Mouse (Mus musculus) liver (tissue): ENCODE data around the gene Myog.

Source experiments
- DNase-seq: peaks from one replicate; pipeline ENCODE4 v3.0.0-alpha.2; 2020; ENCODE audit warnings: mixed read lengths

The Myog gene

GRCm38 (mm10) chr1:134326841-134327346 is 37.1 kb downstream of the Myog start:
- no peak for DNase-seq

- peak; percentile 78 for DNase-seq
Measured at GRCm38 (mm10) chr1:134331879-134332635, 42.3 kb downstream of the Myog start.

- DNase-seq: no peak
Measured at GRCm38 (mm10) chr1:134332770-134333271, 43.0 kb downstream of the Myog start, which contains the start of gene Ppfia4. Gene Ppfia4, minus strand, starts transcription at chr1:134332928.

DNA sequence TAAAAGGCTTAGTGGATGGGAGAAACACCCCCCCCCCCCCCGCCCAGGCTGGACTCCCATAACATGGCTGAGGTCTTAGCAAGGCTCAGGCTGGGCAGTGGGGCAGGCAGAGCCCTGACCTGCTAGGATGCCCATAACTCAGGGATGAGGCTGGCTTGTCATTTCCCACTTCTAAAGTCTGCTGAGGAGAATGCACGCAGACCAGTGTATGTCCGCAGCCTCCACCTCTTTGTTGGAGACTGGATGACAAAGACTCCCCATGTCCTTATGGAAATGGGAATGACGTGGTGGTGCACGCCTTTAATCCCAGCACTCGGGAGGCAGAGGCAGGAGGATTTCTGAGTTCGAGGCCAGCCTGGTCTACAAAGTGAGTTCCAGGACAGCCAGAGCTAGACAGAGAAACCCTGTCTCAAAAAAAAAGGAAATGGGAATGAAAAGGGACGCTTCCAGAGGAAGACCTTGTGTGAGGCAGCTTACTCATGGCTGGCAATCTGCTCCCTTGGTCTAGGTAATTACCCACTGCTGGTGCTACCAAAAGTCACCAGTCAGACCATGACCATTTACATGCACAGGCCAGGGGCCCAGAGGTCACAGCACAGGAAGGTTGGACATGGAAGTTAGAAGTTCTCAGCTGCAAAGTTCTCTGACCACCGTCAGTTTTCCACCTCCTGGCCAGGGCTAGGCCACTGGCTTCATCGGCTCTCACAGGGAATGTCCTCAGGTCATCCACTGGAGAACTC is 43.8 kb downstream of the Myog start:
- DNase-seq: no peak

GRCm38 (mm10) chr1:134334111-134334827 is 44.5 kb downstream of the Myog start:
- DNase-seq: no peak

DNA sequence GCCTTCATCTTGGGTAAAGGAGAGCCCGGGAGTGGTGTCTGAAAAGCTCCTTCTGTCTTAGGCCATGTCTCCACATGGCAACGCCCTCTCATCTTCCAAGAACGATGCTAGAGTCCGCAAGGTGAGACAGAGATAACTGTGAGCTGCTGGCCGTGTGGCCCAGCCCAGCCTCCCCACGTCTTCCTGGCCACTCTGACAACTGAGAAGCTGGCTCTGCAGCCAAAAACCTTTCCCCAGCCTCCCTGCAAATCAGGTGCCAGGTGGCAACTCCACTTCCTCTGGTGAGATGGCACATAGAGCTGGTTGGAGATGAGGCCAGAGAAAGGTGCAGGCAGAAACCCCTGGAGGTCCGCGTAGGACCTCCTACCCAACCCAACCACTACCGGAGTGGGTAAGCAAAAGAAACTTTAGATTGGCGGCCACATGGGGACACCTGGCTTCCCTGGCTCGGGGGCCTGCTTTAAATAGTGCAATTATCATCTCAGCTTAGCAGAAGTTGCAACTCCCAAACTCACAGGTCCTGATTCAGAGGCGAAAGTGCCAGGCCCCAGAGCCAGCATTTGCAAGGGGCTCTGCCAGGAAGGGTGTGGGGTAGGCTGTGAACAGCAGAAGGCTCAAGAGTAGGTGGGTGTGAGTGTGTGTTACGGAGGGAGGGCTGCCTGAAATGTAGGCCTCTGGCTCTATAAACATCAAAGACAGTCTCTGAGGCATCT is 45.6 kb downstream of the Myog start:
- DNase-seq: no peak

GRCm38 (mm10) chr1:134335924-134336810 is 46.4 kb downstream of the Myog start:
- peak; percentile 51 for DNase-seq

GRCm38 (mm10) chr1:134336958-134337710 is 47.3 kb downstream of the Myog start:
- no peak for DNase-seq

- DNase-seq: no peak
Measured at GRCm38 (mm10) chr1:134339162-134339561, 49.4 kb downstream of the Myog start.

DNA sequence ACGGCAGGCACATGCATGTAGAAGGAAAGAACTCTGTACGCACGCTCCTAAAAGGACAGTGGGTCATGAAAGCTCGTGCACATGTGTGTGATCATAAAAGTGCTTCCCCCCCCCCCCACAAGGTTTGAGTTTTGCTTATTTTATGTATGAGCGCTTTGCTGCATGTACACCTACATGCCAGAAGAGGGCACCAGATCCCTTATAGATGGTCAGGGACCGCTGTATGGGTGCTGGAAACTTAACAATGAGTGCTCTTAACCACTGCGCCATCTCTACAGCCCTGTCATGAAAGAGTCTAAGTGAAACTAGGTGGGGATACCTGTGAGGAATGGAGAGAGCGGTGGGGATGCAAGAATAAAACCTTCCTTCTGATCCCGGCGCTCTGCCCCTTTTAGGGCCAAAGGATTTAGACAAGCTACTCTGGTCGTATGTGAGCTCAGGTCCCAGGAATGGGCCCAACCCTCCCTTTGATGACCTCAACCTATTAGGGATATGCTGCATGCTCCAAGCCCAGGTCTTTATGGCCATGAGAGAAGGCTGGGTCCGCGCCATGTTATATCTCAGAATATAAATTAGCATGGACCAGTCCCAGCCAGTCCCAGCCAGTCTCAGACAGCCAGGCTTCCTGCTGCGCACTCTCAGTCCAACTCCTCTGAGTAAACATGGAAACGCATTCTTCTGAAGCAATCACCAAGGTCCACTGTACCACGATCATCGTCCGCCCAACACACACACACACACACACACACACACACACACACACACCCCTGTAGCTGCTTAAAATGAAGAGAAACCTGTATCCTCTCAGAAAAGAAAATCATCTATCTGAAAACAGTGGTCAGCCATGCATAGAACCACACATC is 50.2 kb downstream of the Myog start:
- no peak for DNase-seq

- no peak for DNase-seq
Measured at GRCm38 (mm10) chr1:134341641-134342277, 52.0 kb downstream of the Myog start.
